Mouse (Mus musculus): ENCODE data around the gene Kctd13. TPM values are rescaled to one million over a fixed set of nuclear protein-coding genes. Genes with fewer than 3 reads are reported as not detected.

Kctd13 gene
- total RNA-seq (2023; ENCODE audit: inconsistent age): 34.7 to 41.2 TPM (median 38.6 TPM) in 4 replicates

DNA sequence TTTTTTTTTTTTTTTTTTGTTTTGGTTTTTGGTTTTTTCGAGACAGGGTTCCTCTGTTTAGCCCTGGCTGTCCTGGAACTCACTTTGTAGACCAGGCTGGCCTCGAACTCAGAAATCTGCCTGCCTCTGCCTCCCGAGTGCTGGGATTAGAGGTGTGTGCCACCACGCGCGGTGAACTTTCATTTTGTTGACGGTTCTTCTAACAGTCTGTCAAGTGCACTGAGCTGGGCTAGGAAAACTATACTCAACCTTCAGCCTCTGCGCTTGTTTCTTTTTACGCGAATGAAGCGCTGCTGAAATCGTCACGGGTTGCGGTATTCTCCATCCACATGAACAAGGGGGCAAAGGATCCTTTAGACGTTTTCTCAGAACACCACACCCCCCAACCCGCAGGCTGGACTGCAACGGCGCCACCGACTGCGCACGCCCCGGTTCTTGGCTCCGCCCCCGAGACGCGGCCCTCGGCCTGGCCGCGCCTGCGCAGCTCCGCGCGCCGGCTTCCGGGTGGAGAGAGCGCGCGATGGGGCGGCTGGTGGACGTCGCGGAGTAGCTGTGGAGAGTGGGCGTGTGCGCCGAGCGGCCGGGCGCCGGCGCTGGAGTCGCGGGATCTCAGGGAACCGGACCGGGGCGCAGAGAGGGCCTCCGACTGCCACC lies at the start of gene Kctd13:
Gene Kctd13 (plus strand): TSS at position 496 of the 654 bp plus-strand sequence.

GRCm38 (mm10) chr7:126884286-126885164 lies 44.2 kb upstream of the Kctd13 start, which contains the start of gene Taok2:
Gene Taok2 (minus strand): TSS chr7:126884703.

GRCm38 (mm10) chr7:126922624-126923060 lies 6.0 kb upstream of the Kctd13 start, which contains the start of gene Tmem219:
Gene Tmem219 (minus strand): TSS chr7:126922917.

GRCm38 (mm10) chr7:126949403-126949792 lies 20.7 kb downstream of the Kctd13 start, which contains the start of gene Asphd1:
Gene Asphd1 (minus strand): TSS chr7:126949582.

GRCm38 (mm10) chr7:126949793-126950646 lies 21.3 kb downstream of the Kctd13 start, which contains the start of gene Sez6l2:
Gene Sez6l2 (plus strand): TSS chr7:126950563.

DNA sequence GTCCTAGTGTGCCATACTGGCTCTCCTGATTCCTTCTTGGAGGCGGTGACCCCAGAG lies 47.0 kb downstream of the Kctd13 start, which contains the start of gene Cdipt:
Gene Cdipt (plus strand): TSS at position 22 of the 57 bp plus-strand sequence.

GRCm38 (mm10) chr7:126975950-126976866 lies 47.5 kb downstream of the Kctd13 start, which contains the start of gene Cdiptos:
Gene Cdiptos (minus strand): TSS chr7:126976098.

Other genes starting within 250 kb of the Kctd13 start
- gene Bola2, start 233.5 kb upstream of the Kctd13 start, total RNA-seq (2023; ENCODE audit: inconsistent age): 92.9 to 130 TPM (median 104 TPM) in 4 replicates
- 3.9 to 6.4 TPM (median 4.9 TPM) in 4 replicates for gene Slx1b, start 233.1 kb upstream of the Kctd13 start, total RNA-seq (2023; ENCODE audit: inconsistent age)
- gene Coro1a, start 221.1 kb upstream of the Kctd13 start, total RNA-seq (2023; ENCODE audit: inconsistent age): 1,256 to 1,390 TPM (median 1,299 TPM) in 4 replicates
- 40.6 to 45.0 TPM (median 42.7 TPM) in 4 replicates for gene Mapk3, start 169.3 kb upstream of the Kctd13 start, total RNA-seq (2023; ENCODE audit: inconsistent age)
- gene Gdpd3, start 162.5 kb upstream of the Kctd13 start, total RNA-seq (2023; ENCODE audit: inconsistent age): 0.99 to 4.9 TPM (median 2.5 TPM) in 4 replicates
- gene Ypel3, start 151.9 kb upstream of the Kctd13 start, total RNA-seq (2023; ENCODE audit: inconsistent age): 214 to 273 TPM (median 230 TPM) in 4 replicates
- gene Tbx6, start 147.4 kb upstream of the Kctd13 start, total RNA-seq (2023; ENCODE audit: inconsistent age): 6.5 to 8.9 TPM (median 7.0 TPM) in 4 replicates
- gene Ppp4c, start 136.4 kb upstream of the Kctd13 start, total RNA-seq (2023; ENCODE audit: inconsistent age): 266 to 298 TPM (median 270 TPM) in 4 replicates
- gene Fam57b, start 131.2 kb upstream of the Kctd13 start, total RNA-seq (2023; ENCODE audit: inconsistent age): not detected in 4 replicates
- not detected in 4 replicates for gene 4930451I11Rik, start 97.2 kb upstream of the Kctd13 start, total RNA-seq (2023; ENCODE audit: inconsistent age)
- gene Doc2a, start 81.5 kb upstream of the Kctd13 start, total RNA-seq (2023; ENCODE audit: inconsistent age): not detected in 4 replicates
- 19.8 to 34.1 TPM (median 25.1 TPM) in 4 replicates for gene Hirip3, start 66.9 kb upstream of the Kctd13 start, total RNA-seq (2023; ENCODE audit: inconsistent age)
- 80.6 to 105 TPM (median 95.0 TPM) in 4 replicates for gene Ino80e, start 66.5 kb upstream of the Kctd13 start, total RNA-seq (2023; ENCODE audit: inconsistent age)
- gene Taok2, start 44.2 kb upstream of the Kctd13 start, total RNA-seq (2023; ENCODE audit: inconsistent age): 86.7 to 99.4 TPM (median 89.7 TPM) in 4 replicates
- 36.7 to 44.6 TPM (median 41.0 TPM) in 4 replicates for gene Tmem219, start 6.0 kb upstream of the Kctd13 start, total RNA-seq (2023; ENCODE audit: inconsistent age)
- gene Asphd1, start 20.7 kb downstream of the Kctd13 start, total RNA-seq (2023; ENCODE audit: inconsistent age): not detected in 4 replicates
- 4.5 to 6.9 TPM (median 5.5 TPM) in 4 replicates for gene Sez6l2, start 21.7 kb downstream of the Kctd13 start, total RNA-seq (2023; ENCODE audit: inconsistent age)
- gene Cdipt, start 47.0 kb downstream of the Kctd13 start, total RNA-seq (2023; ENCODE audit: inconsistent age): 66.9 to 70.5 TPM (median 68.4 TPM) in 4 replicates
- gene Cdiptos, start 47.2 kb downstream of the Kctd13 start, total RNA-seq (2023; ENCODE audit: inconsistent age): 0.54 to 1.4 TPM (median 1.3 TPM) in 4 replicates
- gene Mvp, start 85.7 kb downstream of the Kctd13 start, total RNA-seq (2023; ENCODE audit: inconsistent age): 41.1 to 44.2 TPM (median 42.9 TPM) in 4 replicates
- gene Pagr1b, start 87.6 kb downstream of the Kctd13 start, total RNA-seq (2023; ENCODE audit: inconsistent age): 6.5 to 7.8 TPM (median 6.7 TPM) in 3 of 4 replicates, not detected in the other
- gene Pagr1a, start 88.5 kb downstream of the Kctd13 start, total RNA-seq (2023; ENCODE audit: inconsistent age): 3.8 to 30.1 TPM (median 20.5 TPM) in 3 of 4 replicates, not detected in the other
- gene Gm42742, start 92.2 kb downstream of the Kctd13 start, total RNA-seq (2023; ENCODE audit: inconsistent age): 26.9 to 42.2 TPM (median 37.4 TPM) in 4 replicates
- 1.2 to 1.6 TPM (median 1.4 TPM) in 4 replicates for gene Prrt2, start 92.3 kb downstream of the Kctd13 start, total RNA-seq (2023; ENCODE audit: inconsistent age)
- 211 to 222 TPM (median 215 TPM) in 4 replicates for gene Maz, start 98.2 kb downstream of the Kctd13 start, total RNA-seq (2023; ENCODE audit: inconsistent age)
- gene Kif22, start 113.6 kb downstream of the Kctd13 start, total RNA-seq (2023; ENCODE audit: inconsistent age): 2.8 to 4.5 TPM (median 3.0 TPM) in 4 replicates
- gene Zg16, start 158.4 kb downstream of the Kctd13 start, total RNA-seq (2023; ENCODE audit: inconsistent age): 2.3 to 4.0 TPM (median 2.6 TPM) in 3 of 4 replicates, not detected in the other
- 46.0 to 63.9 TPM (median 57.5 TPM) in 4 replicates for gene AI467606, start 162.5 kb downstream of the Kctd13 start, total RNA-seq (2023; ENCODE audit: inconsistent age)
- 0.42 to 1.1 TPM (median 0.59 TPM) in 4 replicates for gene Qprt, start 193.3 kb downstream of the Kctd13 start, total RNA-seq (2023; ENCODE audit: inconsistent age)
- gene Spn, start 208.9 kb downstream of the Kctd13 start, total RNA-seq (2023; ENCODE audit: inconsistent age): 6.5 to 8.8 TPM (median 7.3 TPM) in 4 replicates